Mouse (Mus musculus) lung, adult 2 months (tissue): ENCODE measurements around the gene Tsr1.
A peak's percentile ranks its signal among the peaks of the same experiment; 100 is the strongest.

Source experiments
- CTCF ChIP-seq: fragments of 200-500 bp; IDR thresholded peaks from 2 replicates; pipeline ENCODE4 v1.5.1; 2011; ENCODE audit warnings: mild to moderate bottlenecking, low read length, control low read depth; ENCODE audit not compliant: insufficient read depth
- POLR2A ChIP-seq: fragments of 200-500 bp; IDR thresholded peaks from 2 replicates; pipeline ENCODE4 v1.6.1; 2011; ENCODE audit warnings: low read depth, mild to moderate bottlenecking, control low read depth, low read length, borderline replicate concordance; ENCODE audit errors: extremely low read depth

GRCm38 (mm10) chr11:74924149-74924548 lies 26.3 kb downstream of the Tsr1 start:
- TF ChIP-seq CTCF (0 out of 2 replicates have a peak, but pooled peaks have one; percentile 22), POLR2A (no peak)
